Mouse (Mus musculus): ENCODE measurements at regions not wholly inside any gene's neighbourhood (a gene's known extent, or its start where the extent isn't known, plus 50 kb on each side); places are given as distances from the start of the nearest gene placed in this dataset.

- no peak for DNase-seq (ENCODE audit: inconsistent ontology term)
Measured at GRCm38 (mm10) chr11:6785471-6785870, 52.0 kb downstream of the Gm11983 start.

GRCm38 (mm10) chr11:6782826-6783225, 54.6 kb downstream of the Gm11983 start:
- DNase-seq (ENCODE audit: inconsistent ontology term): no peak

GRCm38 (mm10) chr11:6779752-6780151, 57.7 kb downstream of the Gm11983 start:
- DNase-seq (ENCODE audit: inconsistent ontology term): no peak

GRCm38 (mm10) chr11:6778596-6779360, 58.7 kb downstream of the Gm11983 start:
- DNase-seq (ENCODE audit: inconsistent ontology term): peak; percentile 82

- DNase-seq (ENCODE audit: inconsistent ontology term): no peak
Measured at GRCm38 (mm10) chr11:6777566-6777965, 59.9 kb downstream of the Gm11983 start.

- DNase-seq (ENCODE audit: inconsistent ontology term): peak; percentile 80
Measured at GRCm38 (mm10) chr11:6774656-6775055, 62.8 kb downstream of the Gm11983 start.

- peak; percentile 27 for DNase-seq (ENCODE audit: inconsistent ontology term)
Measured at GRCm38 (mm10) chr11:6773951-6774350, 63.5 kb downstream of the Gm11983 start.

- DNase-seq (ENCODE audit: inconsistent ontology term): peak; percentile 80
Measured at GRCm38 (mm10) chr11:6773364-6773763, 64.1 kb downstream of the Gm11983 start.

- DNase-seq (ENCODE audit: inconsistent ontology term): no peak
Measured at GRCm38 (mm10) chr11:6769437-6769765, 68.1 kb downstream of the Gm11983 start.

GRCm38 (mm10) chr11:6768599-6769436, 68.6 kb downstream of the Gm11983 start:
- DNase-seq (ENCODE audit: inconsistent ontology term): peak; percentile 36

GRCm38 (mm10) chr11:6766725-6767124, 70.7 kb downstream of the Gm11983 start:
- no peak for DNase-seq (ENCODE audit: inconsistent ontology term)

GRCm38 (mm10) chr11:6765333-6765957, 72.0 kb downstream of the Gm11983 start:
- DNase-seq (ENCODE audit: inconsistent ontology term): no peak

GRCm38 (mm10) chr11:6764186-6764585, 73.3 kb downstream of the Gm11983 start:
- no peak for DNase-seq (ENCODE audit: inconsistent ontology term)

GRCm38 (mm10) chr11:6763001-6763400, 74.5 kb downstream of the Gm11983 start:
- no peak for DNase-seq (ENCODE audit: inconsistent ontology term)

- DNase-seq (ENCODE audit: inconsistent ontology term): no peak
Measured at GRCm38 (mm10) chr11:6761876-6762628, 75.4 kb downstream of the Gm11983 start.

- DNase-seq (ENCODE audit: inconsistent ontology term): no peak
Measured at GRCm38 (mm10) chr11:6759578-6759977, 77.9 kb downstream of the Gm11983 start.

- no peak for DNase-seq (ENCODE audit: inconsistent ontology term)
Measured at GRCm38 (mm10) chr11:6739439-6739838, 81.1 kb downstream of the Ramp3 start.

- no peak for DNase-seq (ENCODE audit: inconsistent ontology term)
Measured at GRCm38 (mm10) chr11:6738581-6738980, 80.3 kb downstream of the Ramp3 start.

- no peak for DNase-seq (ENCODE audit: inconsistent ontology term)
Measured at GRCm38 (mm10) chr11:6738163-6738562, 79.8 kb downstream of the Ramp3 start.

- no peak for DNase-seq (ENCODE audit: inconsistent ontology term)
Measured at GRCm38 (mm10) chr11:6734746-6735430, 76.6 kb downstream of the Ramp3 start.

GRCm38 (mm10) chr11:6731505-6731904, 73.2 kb downstream of the Ramp3 start:
- no peak for DNase-seq (ENCODE audit: inconsistent ontology term)
